Mouse (Mus musculus): ENCODE results near the gene Cttnbp2nl. TPM values are rescaled to one million over a fixed set of nuclear protein-coding genes. Genes with fewer than 3 reads are reported as not detected.

Gene Cttnbp2nl
- polyA plus RNA-seq (2015; fragmentation: Nextera tagmentation; extraction: Ambion mirVana), result 25.8 and 28.7 TPM in 2 replicates

GRCm38 (mm10) chr3:105052937-105053697 is at the start of gene Cttnbp2nl:
TSS of gene Cttnbp2nl (minus strand) at chr3:105053146.
- Histone ChIP-seq H3K27me3 (ENCODE audit: control insufficient read depth, insufficient read depth, low read length) (no peaks in the 10 kb centered on the region), H3K4me1 (ENCODE audit: control insufficient read depth, insufficient read depth, low read length) (peaks cover 9% of the 10 kb centered on the region), H3K9ac (ENCODE audit: low read length) (peak within 1 kb of the TSS; percentile 89), H3K27ac (ENCODE audit: low read length) (peak within 1 kb of the TSS; percentile 84), H3K4me2 (ENCODE audit: low read depth, low read length) (peak within 1 kb of the TSS; percentile 90), H3K9me3 (replicated peaks; ENCODE audit: control insufficient read depth, low read length) (no peaks in the 10 kb centered on the region), H3K4me3 (replicated peaks; ENCODE audit: low read length) (peak within 1 kb of the TSS; percentile 89), H3K36me3 (ENCODE audit: control insufficient read depth, insufficient read depth, low read length) (no peaks in the 10 kb centered on the region)
- ATAC-seq (ENCODE audit: insufficient read depth, low FRiP score), result peak; percentile 96
- WGBS, result 2% methylated on average over 31 of the region's 31 CpGs

GRCm38 (mm10) chr3:105100270-105100589 is 47.3 kb upstream of the Cttnbp2nl start:
- Histone ChIP-seq H3K4me1 (ENCODE audit: control insufficient read depth, insufficient read depth, low read length) (peaks cover 5% of the 10 kb centered on the region; the same call in 1 of the 2 replicates), H3K4me2 (ENCODE audit: low read depth, low read length) (no peak overlapping the region), H3K27ac (ENCODE audit: low read length) (peak overlapping the region; percentile 40; the same call in 1 of the 2 replicates), H3K36me3 (ENCODE audit: control insufficient read depth, insufficient read depth, low read length) (no peaks in the 10 kb centered on the region), H3K27me3 (ENCODE audit: control insufficient read depth, insufficient read depth, low read length) (no peaks in the 10 kb centered on the region), H3K4me3 (replicated peaks; ENCODE audit: low read length) (no peak overlapping the region), H3K9me3 (replicated peaks; ENCODE audit: control insufficient read depth, low read length) (no peaks in the 10 kb centered on the region), H3K9ac (ENCODE audit: low read length) (no peak overlapping the region)
- 65% methylated on average over 4 of the region's 4 CpGs for WGBS
- no peak for ATAC-seq (ENCODE audit: insufficient read depth, low FRiP score)

- H3K27ac ChIP-seq (ENCODE audit: low read length), result peak overlapping the region; percentile 40
- no peaks in the 10 kb centered on the region for H3K27me3 ChIP-seq (ENCODE audit: control insufficient read depth, insufficient read depth, low read length)
- WGBS, result 32% methylated on average over 15 of the region's 15 CpGs
- H3K4me2 ChIP-seq (ENCODE audit: low read depth, low read length), result no peak overlapping the region
- no peak for ATAC-seq (ENCODE audit: insufficient read depth, low FRiP score)
- H3K36me3 ChIP-seq (ENCODE audit: control insufficient read depth, insufficient read depth, low read length), result no peaks in the 10 kb centered on the region
- H3K9ac ChIP-seq (ENCODE audit: low read length), result no peak overlapping the region
- peaks cover 5% of the 10 kb centered on the region; the same call in 1 of the 2 replicates for H3K4me1 ChIP-seq (ENCODE audit: control insufficient read depth, insufficient read depth, low read length)
- H3K9me3 ChIP-seq (replicated peaks; ENCODE audit: control insufficient read depth, low read length), result no peaks in the 10 kb centered on the region
- H3K4me3 ChIP-seq (replicated peaks; ENCODE audit: low read length), result no peak overlapping the region
Measured at GRCm38 (mm10) chr3:105099526-105100269, 46.8 kb upstream of the Cttnbp2nl start.

- no peak for ATAC-seq (ENCODE audit: insufficient read depth, low FRiP score)
- H3K4me3 ChIP-seq (replicated peaks; ENCODE audit: low read length), result no peak overlapping the region
- H3K27me3 ChIP-seq (ENCODE audit: control insufficient read depth, insufficient read depth, low read length), result no peaks in the 10 kb centered on the region
- H3K4me1 ChIP-seq (ENCODE audit: control insufficient read depth, insufficient read depth, low read length), result peaks cover 5% of the 10 kb centered on the region; the same call in 1 of the 2 replicates
- no peaks in the 10 kb centered on the region for H3K36me3 ChIP-seq (ENCODE audit: control insufficient read depth, insufficient read depth, low read length)
- WGBS, result 81% methylated on average over 4 of the region's 4 CpGs
- no peak overlapping the region for H3K27ac ChIP-seq (ENCODE audit: low read length)
- H3K9me3 ChIP-seq (replicated peaks; ENCODE audit: control insufficient read depth, low read length), result no peaks in the 10 kb centered on the region
- H3K4me2 ChIP-seq (ENCODE audit: low read depth, low read length), result no peak overlapping the region
- H3K9ac ChIP-seq (ENCODE audit: low read length), result no peak overlapping the region
Measured at GRCm38 (mm10) chr3:105097581-105097980, 44.6 kb upstream of the Cttnbp2nl start.

- Histone ChIP-seq H3K36me3 (ENCODE audit: control insufficient read depth, insufficient read depth, low read length) (no peaks in the 10 kb centered on the region), H3K9ac (ENCODE audit: low read length) (no peak overlapping the region), H3K27ac (ENCODE audit: low read length) (no peak overlapping the region), H3K9me3 (replicated peaks; ENCODE audit: control insufficient read depth, low read length) (no peaks in the 10 kb centered on the region), H3K27me3 (ENCODE audit: control insufficient read depth, insufficient read depth, low read length) (no peaks in the 10 kb centered on the region), H3K4me3 (replicated peaks; ENCODE audit: low read length) (no peak overlapping the region), H3K4me1 (ENCODE audit: control insufficient read depth, insufficient read depth, low read length) (peaks cover 7% of the 10 kb centered on the region; the same call in 1 of the 2 replicates), H3K4me2 (ENCODE audit: low read depth, low read length) (no peak overlapping the region)
- ATAC-seq (ENCODE audit: insufficient read depth, low FRiP score), result no peak
- 71% methylated on average over 5 of the region's 5 CpGs for WGBS
Measured at GRCm38 (mm10) chr3:105095026-105095425, 42.1 kb upstream of the Cttnbp2nl start.

- Histone ChIP-seq H3K27ac (ENCODE audit: low read length) (no peak overlapping the region), H3K4me2 (ENCODE audit: low read depth, low read length) (no peak overlapping the region), H3K9me3 (replicated peaks; ENCODE audit: control insufficient read depth, low read length) (no peaks in the 10 kb centered on the region), H3K27me3 (ENCODE audit: control insufficient read depth, insufficient read depth, low read length) (no peaks in the 10 kb centered on the region), H3K4me3 (replicated peaks; ENCODE audit: low read length) (no peak overlapping the region), H3K4me1 (ENCODE audit: control insufficient read depth, insufficient read depth, low read length) (peaks cover 4% of the 10 kb centered on the region; the same call in 1 of the 2 replicates), H3K36me3 (ENCODE audit: control insufficient read depth, insufficient read depth, low read length) (no peaks in the 10 kb centered on the region), H3K9ac (ENCODE audit: low read length) (no peak overlapping the region)
- ATAC-seq (ENCODE audit: insufficient read depth, low FRiP score), result no peak
- 62% methylated on average over 2 of the region's 2 CpGs for WGBS
Measured at GRCm38 (mm10) chr3:105094448-105094847, 41.5 kb upstream of the Cttnbp2nl start.

- Histone ChIP-seq H3K9me3 (replicated peaks; ENCODE audit: control insufficient read depth, low read length) (no peaks in the 10 kb centered on the region), H3K4me1 (ENCODE audit: control insufficient read depth, insufficient read depth, low read length) (0 out of 2 replicates have a peak, but pooled peaks cover 3% of the 10 kb centered on the region), H3K4me2 (ENCODE audit: low read depth, low read length) (no peak overlapping the region), H3K9ac (ENCODE audit: low read length) (no peak overlapping the region), H3K27ac (ENCODE audit: low read length) (no peak overlapping the region), H3K36me3 (ENCODE audit: control insufficient read depth, insufficient read depth, low read length) (no peaks in the 10 kb centered on the region), H3K27me3 (ENCODE audit: control insufficient read depth, insufficient read depth, low read length) (no peaks in the 10 kb centered on the region), H3K4me3 (replicated peaks; ENCODE audit: low read length) (no peak overlapping the region)
- ATAC-seq (ENCODE audit: insufficient read depth, low FRiP score), result no peak
- 65% methylated on average over 11 of the region's 11 CpGs for WGBS
Measured at GRCm38 (mm10) chr3:105092721-105093505, 40.0 kb upstream of the Cttnbp2nl start.

GRCm38 (mm10) chr3:105090981-105091380 is 38.0 kb upstream of the Cttnbp2nl start:
- H3K27ac ChIP-seq (ENCODE audit: low read length), result peak overlapping the region; percentile 58

More at GRCm38 (mm10) chr3:105090981-105091380, 38.0 kb upstream of the Cttnbp2nl start:
- Histone ChIP-seq H3K4me1 (ENCODE audit: control insufficient read depth, insufficient read depth, low read length) (0 out of 2 replicates have a peak, but pooled peaks cover 3% of the 10 kb centered on the region), H3K4me3 (replicated peaks; ENCODE audit: low read length) (no peak overlapping the region), H3K27me3 (ENCODE audit: control insufficient read depth, insufficient read depth, low read length) (no peaks in the 10 kb centered on the region), H3K9ac (ENCODE audit: low read length) (no peak overlapping the region), H3K4me2 (ENCODE audit: low read depth, low read length) (no peak overlapping the region), H3K9me3 (replicated peaks; ENCODE audit: control insufficient read depth, low read length) (no peaks in the 10 kb centered on the region), H3K36me3 (ENCODE audit: control insufficient read depth, insufficient read depth, low read length) (no peaks in the 10 kb centered on the region)
- peak; percentile 73; the same call in 1 of the 2 replicates for ATAC-seq (ENCODE audit: insufficient read depth, low FRiP score)
- WGBS, result 30% methylated on average over 3 of the region's 3 CpGs

Measured in stomach, embryonic 16.5 days (tissue).